Mouse (Mus musculus) G1E (cell line): Measurements from ENCODE around the gene Olfr1387.

Source experiments
- CTCF ChIP-seq: IDR thresholded peaks from 2 replicates; pipeline ENCODE4 v1.5.1; 2012; ENCODE audit warnings: low read depth, low read length, inconsistent platforms, mixed read lengths
- GATA1 ChIP-seq: IDR thresholded peaks from 2 replicates; pipeline ENCODE4 v1.6.1; 2012; ENCODE audit warnings: borderline replicate concordance, low read length, inconsistent platforms, mixed read lengths

DNA sequence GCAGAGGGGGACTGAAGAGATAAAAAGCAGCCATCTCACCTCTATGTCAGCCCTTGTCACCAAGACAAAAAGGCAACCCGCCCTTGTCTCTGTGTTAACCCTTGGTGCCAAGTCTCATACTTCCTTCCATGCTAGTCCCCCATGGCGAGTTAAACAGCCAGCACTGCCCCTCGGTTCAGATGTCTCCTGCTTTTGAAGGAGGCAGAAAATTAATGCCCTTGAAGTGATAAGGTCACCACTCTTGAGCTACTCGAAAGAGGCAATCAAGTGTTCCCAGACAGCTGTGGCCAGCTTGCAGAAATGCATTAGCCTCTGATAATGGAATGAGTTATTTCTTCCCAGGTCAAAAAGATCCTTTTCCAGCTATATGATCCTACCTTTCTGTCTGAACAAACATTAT is 30.8 kb downstream of the Olfr1387 start:
- TF ChIP-seq GATA1 (no peak), CTCF (no peak)
